Mouse (Mus musculus): ENCODE measurements around the gene Cyp2s1.

The Cyp2s1 gene

GRCm38 (mm10) chr7:25816241-25816919 is at the start of gene Cyp2s1:
Gene Cyp2s1 (minus strand): TSS chr7:25816913.
- DNase-seq, result peak; percentile 51 to 58

- no peak for DNase-seq
Measured at GRCm38 (mm10) chr7:25864861-25865260, 48.1 kb upstream of the Cyp2s1 start.

- DNase-seq, result no peak
Measured at GRCm38 (mm10) chr7:25863756-25864155, 47.0 kb upstream of the Cyp2s1 start.

GRCm38 (mm10) chr7:25862365-25862764 is 45.7 kb upstream of the Cyp2s1 start:
- no peak for DNase-seq

GRCm38 (mm10) chr7:25859962-25860870 is 43.5 kb upstream of the Cyp2s1 start:
- no peak for DNase-seq

DNA sequence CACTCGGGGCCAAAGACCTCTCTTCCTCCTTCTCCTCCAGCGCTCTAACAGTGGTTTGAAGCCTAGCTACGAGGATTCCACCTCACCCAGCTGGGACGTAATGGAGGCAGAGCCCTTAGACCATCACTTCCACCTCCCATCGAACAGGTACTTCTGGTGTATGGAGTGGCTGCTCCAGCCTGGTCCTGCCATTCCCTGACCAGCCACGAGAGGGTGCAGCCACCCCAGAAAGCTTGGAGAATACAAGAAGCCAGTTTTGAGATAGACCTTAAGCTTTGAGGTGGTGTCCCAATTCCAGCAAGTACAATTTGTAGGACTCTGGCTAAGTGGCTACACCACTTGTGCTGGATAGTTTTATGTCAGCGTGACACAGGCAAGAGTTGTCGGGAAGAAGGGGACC is 38.4 kb upstream of the Cyp2s1 start:
- DNase-seq, result peak; percentile 75 to 83

- DNase-seq, result no peak
Measured at GRCm38 (mm10) chr7:25848444-25848812, 31.7 kb upstream of the Cyp2s1 start.

DNA sequence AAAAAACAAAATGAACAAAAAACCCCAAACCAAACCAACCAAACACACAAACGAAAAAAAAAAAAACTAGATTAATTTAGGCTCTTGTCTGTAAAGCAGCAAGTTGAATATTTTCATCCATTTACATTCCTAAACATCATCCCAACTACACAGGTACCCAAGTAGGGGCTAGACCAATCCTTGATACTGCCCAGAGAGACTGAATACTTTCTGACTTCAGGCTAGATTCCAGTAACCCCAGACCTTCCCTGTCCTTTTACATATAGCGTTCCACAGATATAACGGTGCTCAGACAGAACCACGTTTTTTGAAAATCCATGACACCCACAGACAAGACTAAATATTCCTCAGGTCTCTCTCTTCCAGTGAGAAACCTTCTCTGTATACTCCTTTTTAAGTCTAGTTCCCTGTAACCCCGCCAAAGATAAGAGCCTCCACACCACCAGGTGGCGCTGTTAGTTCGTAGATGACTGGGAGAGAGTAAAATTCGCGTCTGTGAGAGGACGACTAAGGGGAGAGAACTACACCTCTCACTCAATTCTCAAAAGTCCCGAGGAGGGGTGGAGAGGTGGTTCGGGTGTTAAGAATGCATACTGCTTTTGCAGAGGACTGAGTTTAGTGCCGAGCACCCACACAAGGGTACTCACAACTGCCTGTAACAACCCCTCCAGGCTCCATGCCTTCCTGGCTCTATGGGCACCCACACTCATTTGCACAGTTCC is 31.2 kb upstream of the Cyp2s1 start:
- DNase-seq, result peak; percentile 82 to 89

- DNase-seq, result peak; percentile 40 to 56
Measured at GRCm38 (mm10) chr7:25844885-25845284, 28.2 kb upstream of the Cyp2s1 start.

GRCm38 (mm10) chr7:25844423-25844822 is 27.7 kb upstream of the Cyp2s1 start:
- DNase-seq, result no peak

GRCm38 (mm10) chr7:25843492-25843891 is 26.8 kb upstream of the Cyp2s1 start:
- DNase-seq, result peak in 1 of 2 experiments; percentile 16

- peak; percentile 22 to 46 for DNase-seq
Measured at GRCm38 (mm10) chr7:25840908-25841307, 24.2 kb upstream of the Cyp2s1 start.

DNA sequence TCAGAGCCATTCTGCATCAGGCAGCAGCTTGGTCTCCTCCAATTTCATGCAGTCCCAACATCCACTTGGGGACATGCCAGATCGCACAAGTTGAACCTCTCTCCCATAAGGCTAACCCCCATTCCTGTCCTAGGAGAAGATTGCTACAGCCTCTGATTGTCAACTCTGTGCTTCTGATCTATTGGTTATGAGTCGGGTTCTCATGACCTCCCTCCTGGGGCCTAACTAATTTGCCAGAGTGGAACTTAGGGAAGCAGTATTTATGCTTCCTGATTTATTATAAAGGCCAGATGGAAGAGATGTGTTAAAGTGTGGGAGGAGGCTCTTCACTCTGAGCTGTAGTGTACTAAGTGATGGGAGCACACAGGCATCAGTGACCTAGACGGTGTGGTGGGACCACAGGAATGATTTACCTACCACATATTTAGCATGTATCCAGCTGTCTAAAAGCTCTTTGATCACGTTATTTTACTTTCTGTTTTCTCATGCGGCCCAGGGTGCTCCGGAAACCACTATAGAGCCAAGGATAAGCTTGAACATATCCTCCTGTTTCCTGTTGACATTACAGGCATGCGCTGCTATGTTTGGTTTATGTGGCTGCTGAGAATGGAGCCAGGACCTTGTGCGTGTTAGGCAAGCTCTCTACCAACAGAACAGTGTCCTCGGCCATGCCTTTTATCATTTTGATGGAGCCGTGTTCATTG is 18.6 kb upstream of the Cyp2s1 start:
- peak; percentile 42 to 62 for DNase-seq

- no peak for DNase-seq
Measured at GRCm38 (mm10) chr7:25831557-25832530, 15.1 kb upstream of the Cyp2s1 start.

- DNase-seq, result no peak
Measured at GRCm38 (mm10) chr7:25830251-25830650, 13.5 kb upstream of the Cyp2s1 start.

GRCm38 (mm10) chr7:25827199-25827598 is 10.5 kb upstream of the Cyp2s1 start:
- peak in 1 of 2 experiments; percentile 46 for DNase-seq

DNA sequence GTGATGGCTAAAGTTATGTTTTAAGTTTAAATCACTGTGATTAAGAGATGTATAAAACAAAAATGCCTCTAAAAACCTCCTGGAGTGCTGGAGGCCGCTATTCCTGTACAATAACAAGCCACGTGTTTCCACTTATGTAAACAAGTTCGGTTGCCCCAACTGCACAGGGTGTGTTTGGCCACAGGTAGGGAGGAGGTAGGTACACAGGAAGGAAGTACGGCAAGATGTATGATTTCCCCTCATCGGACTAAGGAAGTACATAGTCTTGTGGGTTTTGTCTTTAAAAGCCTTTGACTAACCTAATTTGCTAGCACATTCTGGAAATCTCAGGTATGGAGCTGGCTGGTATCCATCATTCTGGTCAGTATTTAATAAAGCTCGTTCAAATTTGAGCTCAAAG is 9.3 kb upstream of the Cyp2s1 start:
- DNase-seq, result no peak

DNA sequence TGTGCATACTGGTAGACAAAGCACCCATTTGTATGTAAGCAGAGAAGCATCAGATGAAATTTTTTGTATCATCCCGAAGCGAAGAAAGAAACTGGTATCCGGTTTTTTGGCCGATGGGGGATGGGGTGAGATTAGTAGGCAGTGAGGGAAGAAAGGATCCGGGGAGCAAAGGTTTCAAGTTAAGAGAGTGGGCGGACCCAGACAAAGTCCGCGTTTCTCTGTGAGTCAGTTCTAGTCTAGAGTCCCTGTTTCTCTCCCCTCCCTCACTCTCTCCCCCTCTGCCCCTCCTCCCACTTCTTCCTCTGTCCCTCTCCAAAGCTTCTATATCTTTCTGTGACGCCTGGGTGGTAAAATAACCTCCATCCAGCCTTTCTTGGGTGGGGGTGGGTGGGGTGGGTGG is 8.3 kb upstream of the Cyp2s1 start:
- DNase-seq, result no peak

GRCm38 (mm10) chr7:25815571-25815970 is 1.1 kb downstream of the Cyp2s1 start:
- DNase-seq, result no peak

- DNase-seq, result no peak
Measured at GRCm38 (mm10) chr7:25814711-25815110, 2.0 kb downstream of the Cyp2s1 start.

- DNase-seq, result no peak
Measured at GRCm38 (mm10) chr7:25812195-25812594, 4.5 kb downstream of the Cyp2s1 start.
